Mouse (Mus musculus) ES-E14 (cell line): Measurements from ENCODE around the gene Med22. TPM values are rescaled to one million over a fixed set of nuclear protein-coding genes. Genes with fewer than 3 reads are reported as not detected.

ENCODE experiments used
- DNase-seq: peaks from one replicate; pipeline ENCODE4 v3.0.0-alpha.2; 2013; ENCODE audit warnings: low read depth, low spot score
- H3K27ac ChIP-seq: 2 replicates; pipeline ENCODE4 v1.5.1; 2012; ENCODE audit warnings: low read depth, mild to moderate bottlenecking, low read length, moderate library complexity, mixed read lengths; ENCODE audit not compliant: poor library complexity, insufficient read depth, severe bottlenecking
- H3K36me3 ChIP-seq: 2 replicates; pipeline ENCODE4 v1.6.1; 2012; ENCODE audit warnings: mild to moderate bottlenecking, low read length, moderate library complexity, mixed read lengths; ENCODE audit not compliant: control insufficient read depth, poor library complexity, insufficient read depth, severe bottlenecking
- H3K4me1 ChIP-seq, 2 experiments: fragments of 150-350 bp in 1 of 2; sonication (generic) in 1 of 2; 2 replicates each; pipeline ENCODE4 v1.6.1; 2012; ENCODE audit warnings: low read length in 2 of 2, mild to moderate bottlenecking in 1 of 2, mixed read lengths in 1 of 2; ENCODE audit not compliant: control insufficient read depth in 2 of 2, insufficient read depth in 2 of 2, poor library complexity in 1 of 2
- H3K4me3 ChIP-seq, 2 experiments: fragments of 150-350 bp in 1 of 2; sonication (generic) in 1 of 2; 2 replicates each; pipeline ENCODE4 v1.5.1; 2012; ENCODE audit warnings: low read length in 2 of 2, low read depth in 1 of 2, mild to moderate bottlenecking in 1 of 2, mixed read lengths in 1 of 2; ENCODE audit not compliant: insufficient read depth in 1 of 2, poor library complexity in 1 of 2, severe bottlenecking in 1 of 2
- H3K9ac ChIP-seq: 2 replicates; pipeline ENCODE4 v1.6.1; 2012; ENCODE audit warnings: low read depth, mild to moderate bottlenecking, low read length, mixed read lengths; ENCODE audit not compliant: poor library complexity, insufficient read depth, severe bottlenecking
- H3K9me3 ChIP-seq: fragments of 150-350 bp; sonication (generic); 2 replicates; pipeline ENCODE4 v1.6.1; 2012; ENCODE audit warnings: low read depth, mild to moderate bottlenecking, low read length; ENCODE audit not compliant: control insufficient read depth, insufficient read depth
- CHD2 ChIP-seq: IDR thresholded peaks from 2 replicates; pipeline ENCODE4 v1.6.1; 2014; ENCODE audit warnings: mild to moderate bottlenecking, low read depth, low read length, inconsistent platforms
- HCFC1 ChIP-seq: IDR thresholded peaks from 2 replicates; pipeline ENCODE4 v1.6.1; 2012; ENCODE audit warnings: low read length, inconsistent platforms, borderline replicate concordance; ENCODE audit not compliant: insufficient read depth
- MAFK ChIP-seq: IDR thresholded peaks from 2 replicates; pipeline ENCODE4 v1.6.1; 2014; ENCODE audit warnings: mild to moderate bottlenecking, low read depth, low read length, inconsistent platforms; ENCODE audit not compliant: insufficient read depth
- ZC3H11A ChIP-seq: IDR thresholded peaks from 2 replicates; pipeline ENCODE4 v1.6.1; 2012; ENCODE audit warnings: low read depth, mild to moderate bottlenecking, inconsistent platforms, low read length, borderline replicate concordance
- ZNF384 ChIP-seq: IDR thresholded peaks from 2 replicates; pipeline ENCODE4 v1.6.1; 2012; ENCODE audit warnings: low read depth, low read length, inconsistent platforms
- in situ Hi-C, 2 experiments: fragments of 600-800 bp; cut with MboI; formaldehyde crosslinking; loops; one replicate each; pipeline ENCODE4 v1.15.1; 2025; ENCODE audit warnings: low sequenced_read_pairs in 2 of 2, inconsistent platforms in 1 of 2; ENCODE audit not compliant: unreplicated experiment in 2 of 2
- total RNA-seq: library from RNA; depleted of rRNA; stranded (reverse); fragments of 300-350 nt; gene quantifications from 2 replicates; pipeline ENCODE4 v1.2.3, GENCODE M21; 2012

The Med22 gene
- total RNA-seq, 1 experiment = 38.8 TPM

GRCm38 (mm10) chr2:26912253-26912770, 1.8 kb upstream of the Med22 start:
- in situ Hi-C loops = loop anchor here in 1 of 2 experiments (25.0 kb wide), 1 partner anchor 475 kb away; the partner anchor contains the start of gene Sec16a
- Histone ChIP-seq H3K27ac (no peak overlapping the region), H3K9ac (peak overlapping the region; percentile 99), H3K36me3 (peaks cover 50% of the 10 kb centered on the region), H3K4me3 (peak overlapping the region; percentile 91 to 94), H3K4me1 (peaks cover 0 to 8% of the 10 kb centered on the region in 2 experiments; a peak in 1 of 4 replicates), H3K9me3 (no peaks in the 10 kb centered on the region)
- TF ChIP-seq MAFK = no peak
- TF ChIP-seq ZNF384 = no peak
- TF ChIP-seq ZC3H11A = no peak
- no peak for TF ChIP-seq HCFC1
- no peak for TF ChIP-seq CHD2
- no peak for DNase-seq

DNA sequence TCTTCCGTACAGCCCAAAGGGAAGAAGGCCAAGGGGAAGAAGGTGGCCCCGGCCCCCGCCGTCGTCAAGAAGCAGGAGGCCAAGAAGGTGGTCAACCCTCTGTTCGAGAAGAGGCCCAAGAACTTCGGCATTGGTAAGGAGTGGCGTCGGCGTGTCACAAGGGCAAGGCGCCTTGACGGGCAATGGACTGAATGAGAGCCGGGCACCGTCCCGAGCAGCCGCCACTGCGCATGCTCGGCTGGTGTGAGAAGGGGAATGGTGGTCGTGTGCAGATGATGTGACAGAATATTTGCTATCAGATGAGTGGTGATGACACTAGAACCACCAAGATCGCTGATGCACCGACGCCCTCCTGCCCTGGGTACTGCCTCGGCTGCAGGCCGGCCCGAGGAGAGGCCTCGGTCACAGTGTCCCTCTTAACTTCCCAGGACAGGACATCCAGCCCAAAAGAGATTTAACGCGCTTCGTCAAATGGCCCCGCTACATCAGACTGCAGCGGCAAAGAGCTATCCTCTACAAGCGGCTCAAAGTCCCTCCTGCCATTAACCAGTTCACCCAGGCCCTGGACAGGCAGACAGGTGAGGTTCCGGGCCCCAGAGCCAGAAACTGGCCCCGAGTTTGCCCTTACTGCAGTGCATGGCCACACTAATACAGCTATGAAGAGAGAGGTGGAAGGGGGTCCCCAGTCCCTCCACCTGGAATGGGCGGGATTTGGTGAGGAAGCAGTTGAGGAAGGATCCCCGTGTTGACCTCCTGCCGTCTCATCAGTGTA, 703 bp upstream of the Med22 start:
- Histone ChIP-seq H3K36me3 (peaks cover 55% of the 10 kb centered on the region), H3K27ac (peak overlapping the region; percentile 92), H3K9me3 (no peaks in the 10 kb centered on the region), H3K9ac (peak overlapping the region; percentile 99), H3K4me3 (peak overlapping the region; percentile 91 to 94), H3K4me1 (peaks cover 0 to 5% of the 10 kb centered on the region in 2 experiments; a peak in 1 of 4 replicates)
- TF ChIP-seq ZNF384 (no peak), MAFK (no peak), HCFC1 (no peak), ZC3H11A (no peak), CHD2 (no peak)
- in situ Hi-C loops = loop anchor here in 1 of 2 experiments (25.0 kb wide), 1 partner anchor 474 kb away; the partner anchor contains the start of gene Sec16a
- DNase-seq = no peak

GRCm38 (mm10) chr2:26909387-26909784, 1.1 kb downstream of the Med22 start:
- H3K4me3 ChIP-seq = peak overlapping the region; percentile 67 to 85
- H3K9me3 ChIP-seq = no peaks in the 10 kb centered on the region
- TF ChIP-seq ZNF384 (no peak), CHD2 (no peak), HCFC1 (no peak), MAFK (no peak), ZC3H11A (no peak)
- no peak for DNase-seq
- peaks cover 0 to 5% of the 10 kb centered on the region in 2 experiments; a peak in 1 of 4 replicates for H3K4me1 ChIP-seq
- H3K27ac ChIP-seq = no peak overlapping the region
- in situ Hi-C loops = loop anchor here in 1 of 2 experiments (25.0 kb wide), 1 partner anchor 472 kb away; the partner anchor contains the start of gene Sec16a
- peaks cover 61% of the 10 kb centered on the region for H3K36me3 ChIP-seq
- H3K9ac ChIP-seq = peak overlapping the region; percentile 89; the same call in 1 of the 2 replicates

DNA sequence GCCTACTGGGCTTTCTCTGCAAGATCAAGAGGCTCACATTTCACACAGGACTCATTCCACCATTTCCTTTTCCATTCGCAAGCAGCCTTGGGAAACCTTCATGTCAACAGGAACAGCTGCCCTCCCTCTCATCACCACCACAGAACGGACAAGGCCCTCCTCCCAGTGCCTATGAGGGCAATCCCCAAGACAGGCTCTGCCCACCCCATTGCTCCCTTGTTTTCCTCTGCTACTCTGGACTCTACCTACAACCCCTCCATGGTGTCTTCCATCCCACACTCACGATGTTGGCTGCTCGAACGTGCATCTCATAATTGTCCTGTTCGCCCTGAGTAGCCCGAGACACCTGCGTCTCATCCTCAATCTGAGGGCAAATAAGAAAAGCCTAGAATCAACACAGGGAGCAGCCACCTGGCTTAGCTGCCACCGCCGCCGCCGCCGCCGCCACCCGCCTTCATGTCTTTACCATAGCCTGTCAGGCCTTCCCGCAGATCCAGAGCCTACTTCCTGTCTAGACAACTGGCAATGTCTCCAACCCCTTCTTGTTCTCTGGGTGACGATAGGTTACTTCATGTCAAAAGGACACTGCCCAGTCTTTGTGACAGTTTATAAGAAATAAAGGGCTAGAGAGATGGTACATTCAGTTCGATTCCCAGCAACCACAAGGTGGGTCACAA, 1.6 kb downstream of the Med22 start:
- TF ChIP-seq ZNF384 (no peak), ZC3H11A (no peak), HCFC1 (no peak), MAFK (no peak), CHD2 (no peak)
- no peaks in the 10 kb centered on the region for H3K9me3 ChIP-seq
- H3K4me1 ChIP-seq = peaks cover 0 to 5% of the 10 kb centered on the region in 2 experiments; a peak in 1 of 4 replicates
- peak overlapping the region; percentile 68 for H3K9ac ChIP-seq
- H3K27ac ChIP-seq = no peak overlapping the region
- DNase-seq = no peak
- H3K36me3 ChIP-seq = peaks cover 58% of the 10 kb centered on the region
- in situ Hi-C loops = loop anchor here in 1 of 2 experiments (25.0 kb wide), 1 partner anchor 472 kb away; the partner anchor contains the start of gene Sec16a
- peak overlapping the region in 1 of 2 experiments; percentile 38; a peak in 1 of 4 replicates for H3K4me3 ChIP-seq
